Mouse (Mus musculus): ENCODE results near the gene Nrarp. TPM values are rescaled to one million over a fixed set of nuclear protein-coding genes. Genes with fewer than 3 reads are reported as not detected.

Nrarp gene
- polyA plus RNA-seq, 1 experiment from 2014 or later, result 14.1 TPM

DNA sequence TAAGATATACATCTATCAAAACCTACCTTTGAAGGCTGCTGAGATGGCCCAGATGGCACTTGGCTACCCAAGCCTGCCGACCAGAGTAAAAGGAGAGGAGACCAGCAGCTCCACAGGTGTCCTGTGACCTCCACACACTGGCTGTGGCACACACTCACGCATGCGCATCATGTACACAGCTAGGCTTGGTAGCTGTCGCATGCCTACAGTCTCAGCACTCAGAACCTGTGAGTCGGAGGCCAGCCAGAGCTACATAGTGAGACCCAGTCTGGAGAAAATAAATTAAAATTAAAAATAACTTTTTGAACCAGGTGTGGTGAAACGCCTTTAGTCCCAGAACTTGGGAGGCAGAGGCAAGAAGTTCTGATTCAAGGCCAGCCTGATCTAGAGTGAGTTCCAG is 7.3 kb downstream of the Nrarp start:
- Histone ChIP-seq H3K4me3 (ENCODE audit: low read depth, low read length) (no peak overlapping the region), H3K9ac (replicated peaks; ENCODE audit: low read depth) (no peak overlapping the region), H3K36me3 (ENCODE audit: insufficient read depth, low read length) (no peaks in the 10 kb centered on the region), H3K27ac (ENCODE audit: low read length) (no peak overlapping the region), H3K27me3 (replicated peaks; ENCODE audit: insufficient read depth, low read length) (0 out of 2 replicates have a peak, but pooled peaks cover 4% of the 10 kb centered on the region), H3K9me3 (ENCODE audit: low read length) (no peaks in the 10 kb centered on the region), H3K4me1 (ENCODE audit: insufficient read depth, low read depth, low read length) (no peaks in the 10 kb centered on the region), H3K4me2 (replicated peaks; ENCODE audit: low read depth, low read length) (no peak overlapping the region)
- DNase-seq (ENCODE audit: low spot score) (no peak), ATAC-seq (no peak)
- no peak for TF ChIP-seq CTCF (IDR thresholded peaks at IDR 0.05)
- TF ChIP-seq EP300 (IDR thresholded peaks at IDR 0.05), result no peak
- 85% methylated on average over 6 of the region's 6 CpGs for WGBS

DNA sequence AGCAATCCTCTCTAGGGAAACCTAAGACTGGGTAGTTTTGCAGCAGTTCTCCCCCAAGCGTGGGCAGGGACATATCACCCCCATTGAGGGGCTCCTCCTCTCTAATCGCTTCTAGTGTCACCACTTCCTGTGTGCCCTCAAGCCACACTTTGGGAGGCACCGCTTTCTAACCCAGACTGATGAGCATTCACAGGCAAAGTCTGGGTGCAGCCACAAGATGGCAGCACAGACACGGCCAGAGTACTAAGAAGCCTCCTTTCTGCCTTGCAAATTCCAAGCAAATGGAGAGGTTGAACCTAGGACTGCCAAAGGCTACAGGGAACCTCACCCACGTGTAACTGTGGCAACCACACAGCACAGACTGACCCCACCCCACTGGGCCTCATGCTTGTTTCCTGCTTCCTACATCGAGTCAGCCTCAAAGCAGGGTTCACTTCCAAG is 12.8 kb downstream of the Nrarp start:
- Histone ChIP-seq H3K36me3 (ENCODE audit: insufficient read depth, low read length) (no peaks in the 10 kb centered on the region), H3K9me3 (ENCODE audit: low read length) (no peaks in the 10 kb centered on the region), H3K27me3 (replicated peaks; ENCODE audit: insufficient read depth, low read length) (no peaks in the 10 kb centered on the region), H3K27ac (ENCODE audit: low read length) (peak overlapping the region; percentile 54; the same call in 1 of the 2 replicates), H3K4me3 (ENCODE audit: low read depth, low read length) (no peak overlapping the region), H3K4me1 (ENCODE audit: insufficient read depth, low read depth, low read length) (peaks cover 18% of the 10 kb centered on the region), H3K9ac (replicated peaks; ENCODE audit: low read depth) (no peak overlapping the region), H3K4me2 (replicated peaks; ENCODE audit: low read depth, low read length) (0 out of 2 replicates have a peak overlapping the region, but pooled peaks have one; percentile 15)
- ATAC-seq (peak; percentile 79), DNase-seq (ENCODE audit: low spot score) (peak; percentile 96)
- TF ChIP-seq EP300 (IDR thresholded peaks at IDR 0.05), result peak; percentile 22; the same call in 1 of the 2 replicates
- peak; percentile 99 for TF ChIP-seq CTCF (IDR thresholded peaks at IDR 0.05)
- 0% methylated on average over 6 of the region's 6 CpGs for WGBS

DNA sequence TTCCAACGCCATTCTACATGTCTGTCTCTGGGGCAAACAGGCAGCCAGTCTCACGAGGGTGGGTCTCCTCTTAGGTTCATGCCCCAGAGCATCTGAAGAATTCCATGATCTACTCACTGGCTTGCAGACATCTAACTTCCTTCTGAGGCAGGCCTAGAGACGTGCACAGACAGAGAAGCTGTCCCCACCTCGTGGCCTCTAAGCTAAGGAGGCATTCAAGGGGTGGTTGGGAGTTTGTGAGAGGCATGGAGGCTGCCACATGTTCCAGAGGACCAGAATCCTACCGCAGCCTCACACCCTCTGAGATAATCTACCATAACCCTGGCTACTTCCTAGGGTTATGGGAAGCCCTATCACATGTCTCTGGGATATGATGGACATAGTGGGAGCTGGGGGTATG is 13.4 kb downstream of the Nrarp start:
- TF ChIP-seq EP300 (IDR thresholded peaks at IDR 0.05) (no peak), CTCF (IDR thresholded peaks at IDR 0.05) (no peak)
- H3K4me2 ChIP-seq (replicated peaks; ENCODE audit: low read depth, low read length), result 0 out of 2 replicates have a peak overlapping the region, but pooled peaks have one; percentile 62

DNA sequence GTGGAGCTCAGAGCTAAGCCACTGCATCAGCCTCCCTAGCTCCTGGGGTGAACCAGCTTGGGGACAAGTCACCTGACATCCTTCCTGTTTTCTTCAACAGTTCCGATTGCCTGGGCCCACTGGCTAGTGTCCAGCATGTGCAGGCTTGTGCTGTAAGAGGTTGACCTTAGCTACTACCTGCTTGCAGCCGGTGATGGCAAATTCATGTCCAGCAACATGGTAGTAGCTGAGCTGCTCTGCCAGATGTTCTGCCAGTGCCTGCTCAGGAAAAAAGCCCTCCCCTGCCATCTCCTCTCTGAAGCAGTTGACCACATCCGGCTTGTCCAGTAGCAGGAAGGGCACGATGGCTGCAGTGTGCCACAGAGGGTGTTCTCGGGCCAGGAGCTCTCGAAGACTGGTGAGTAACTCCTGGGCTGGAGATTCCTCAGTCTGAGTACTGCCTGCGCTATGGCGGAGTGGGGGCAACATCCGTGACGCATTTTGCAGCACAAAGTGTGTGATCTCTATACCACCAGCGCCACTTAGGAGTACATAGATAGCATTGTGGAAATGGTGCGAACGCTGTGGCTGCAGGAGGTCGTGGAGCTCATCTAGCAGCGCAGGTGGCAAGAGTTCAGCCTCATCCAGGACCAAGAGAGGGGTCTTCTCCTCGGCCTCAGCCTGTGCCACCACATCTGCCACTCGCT is 14.1 kb downstream of the Nrarp start:
- H3K4me2 ChIP-seq (replicated peaks; ENCODE audit: low read depth, low read length), result peak overlapping the region; percentile 62; the same call in 1 of the 2 replicates
- TF ChIP-seq CTCF (IDR thresholded peaks at IDR 0.05), result no peak
- no peak for TF ChIP-seq EP300 (IDR thresholded peaks at IDR 0.05)
- H3K36me3 ChIP-seq (ENCODE audit: insufficient read depth, low read length), result peaks cover 8% of the 10 kb centered on the region; the same call in 1 of the 2 replicates
- no peaks in the 10 kb centered on the region for H3K27me3 ChIP-seq (replicated peaks; ENCODE audit: insufficient read depth, low read length)
- H3K4me3 ChIP-seq (ENCODE audit: low read depth, low read length), result no peak overlapping the region
- peak; percentile 37 for DNase-seq (ENCODE audit: low spot score)
- peak overlapping the region; percentile 15; the same call in 1 of the 2 replicates for H3K27ac ChIP-seq (ENCODE audit: low read length)
- WGBS, result 74% methylated on average over 17 of the region's 17 CpGs
- no peak for ATAC-seq
- peaks cover 18% of the 10 kb centered on the region for H3K4me1 ChIP-seq (ENCODE audit: insufficient read depth, low read depth, low read length)
- no peak overlapping the region for H3K9ac ChIP-seq (replicated peaks; ENCODE audit: low read depth)
- no peaks in the 10 kb centered on the region for H3K9me3 ChIP-seq (ENCODE audit: low read length)

More for the DNA sequence above, 13.4 kb downstream of the Nrarp start:
- H3K36me3 ChIP-seq (ENCODE audit: insufficient read depth, low read length), result peaks cover 4% of the 10 kb centered on the region; the same call in 1 of the 2 replicates
- no peak overlapping the region for H3K4me3 ChIP-seq (ENCODE audit: low read depth, low read length)
- no peaks in the 10 kb centered on the region for H3K9me3 ChIP-seq (ENCODE audit: low read length)
- H3K27ac ChIP-seq (ENCODE audit: low read length), result peak overlapping the region; percentile 54
- ATAC-seq, result no peak
- no peak for DNase-seq (ENCODE audit: low spot score)
- no peaks in the 10 kb centered on the region for H3K27me3 ChIP-seq (replicated peaks; ENCODE audit: insufficient read depth, low read length)
- H3K9ac ChIP-seq (replicated peaks; ENCODE audit: low read depth), result no peak overlapping the region
- peaks cover 18% of the 10 kb centered on the region for H3K4me1 ChIP-seq (ENCODE audit: insufficient read depth, low read depth, low read length)
- WGBS, result 69% methylated on average over 5 of the region's 5 CpGs

DNA sequence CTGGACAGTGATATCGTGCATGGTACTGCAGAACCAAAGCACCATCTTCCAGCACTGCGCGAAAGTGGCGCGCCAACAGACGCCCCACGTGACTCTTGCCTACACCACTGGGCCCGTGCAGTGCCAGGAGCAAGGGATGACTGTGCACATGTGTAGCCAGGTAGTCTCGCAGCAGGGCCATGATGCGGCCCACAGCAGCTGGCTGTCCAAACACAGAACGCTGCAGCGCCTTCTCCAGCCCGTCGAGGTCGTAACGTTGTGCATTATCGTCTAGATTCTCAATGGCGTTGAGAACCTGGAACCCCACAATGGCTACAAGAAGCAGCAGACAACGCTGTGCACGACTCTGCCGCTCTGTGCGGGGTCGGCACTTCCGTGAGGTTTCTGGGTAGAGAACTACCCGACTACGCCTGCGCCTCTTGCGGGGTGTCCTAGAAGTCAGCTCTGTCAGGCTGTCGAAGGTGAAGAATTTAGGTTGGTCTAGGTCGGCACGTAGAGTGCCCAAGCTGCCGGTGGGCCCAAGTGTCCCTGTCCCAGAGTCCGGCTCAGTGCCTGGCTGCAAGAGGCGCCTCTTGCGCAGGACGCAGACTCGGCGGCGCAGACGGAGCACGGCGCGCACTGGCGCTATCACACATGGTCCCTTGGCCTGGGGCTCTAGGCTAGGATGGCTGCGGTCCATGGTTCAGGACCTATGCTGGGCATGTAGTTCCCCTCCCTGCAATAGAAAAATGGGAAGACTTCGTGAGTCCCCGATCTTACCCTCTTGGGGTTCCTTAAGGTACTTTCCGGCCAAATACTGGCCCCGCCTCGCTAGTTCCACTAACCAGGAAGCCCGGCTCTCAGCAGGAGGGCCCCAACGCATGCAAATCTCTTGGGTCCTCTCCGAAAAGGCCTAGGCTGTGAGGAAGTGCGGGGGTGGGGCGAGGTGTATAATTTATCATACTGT is 14.9 kb downstream of the Nrarp start:
- TF ChIP-seq CTCF (IDR thresholded peaks at IDR 0.05) (no peak), EP300 (IDR thresholded peaks at IDR 0.05) (no peak)
- H3K9me3 ChIP-seq (ENCODE audit: low read length), result no peaks in the 10 kb centered on the region
- H3K36me3 ChIP-seq (ENCODE audit: insufficient read depth, low read length), result peaks cover 16% of the 10 kb centered on the region; the same call in 1 of the 2 replicates
- H3K4me3 ChIP-seq (ENCODE audit: low read depth, low read length), result peak overlapping the region; percentile 36
- H3K9ac ChIP-seq (replicated peaks; ENCODE audit: low read depth), result peak overlapping the region; percentile 29
- H3K4me1 ChIP-seq (ENCODE audit: insufficient read depth, low read depth, low read length), result peaks cover 18% of the 10 kb centered on the region
- peak overlapping the region; percentile 91 for H3K27ac ChIP-seq (ENCODE audit: low read length)
- WGBS, result 17% methylated on average over 55 of the region's 55 CpGs
- DNase-seq (ENCODE audit: low spot score), result peak; percentile 74
- H3K4me2 ChIP-seq (replicated peaks; ENCODE audit: low read depth, low read length), result peak overlapping the region; percentile 62
- ATAC-seq, result peak; percentile 16; the same call in 1 of the 2 replicates
- no peaks in the 10 kb centered on the region for H3K27me3 ChIP-seq (replicated peaks; ENCODE audit: insufficient read depth, low read length)
